Mouse (Mus musculus) gonadal fat pad, adult 2 months (tissue): ENCODE data around the gene Colgalt2. TPM values are rescaled to one million over a fixed set of nuclear protein-coding genes. Genes with fewer than 3 reads are reported as not detected.

Experiments
- DNase-seq: peaks from one replicate; pipeline ENCODE4 v3.0.0-alpha.2; 2012; ENCODE audit warnings: low read depth
- polyA plus RNA-seq: library from polyadenylated mRNA; depleted of rRNA; stranded (reverse); fragments of >200 nt; gene quantifications from 2 replicates; pipeline ENCODE4 v1.2.3, GENCODE M21; 2012; rRNA removed

Gene Colgalt2
- polyA plus RNA-seq, 1 experiment: 0.97 TPM

DNA sequence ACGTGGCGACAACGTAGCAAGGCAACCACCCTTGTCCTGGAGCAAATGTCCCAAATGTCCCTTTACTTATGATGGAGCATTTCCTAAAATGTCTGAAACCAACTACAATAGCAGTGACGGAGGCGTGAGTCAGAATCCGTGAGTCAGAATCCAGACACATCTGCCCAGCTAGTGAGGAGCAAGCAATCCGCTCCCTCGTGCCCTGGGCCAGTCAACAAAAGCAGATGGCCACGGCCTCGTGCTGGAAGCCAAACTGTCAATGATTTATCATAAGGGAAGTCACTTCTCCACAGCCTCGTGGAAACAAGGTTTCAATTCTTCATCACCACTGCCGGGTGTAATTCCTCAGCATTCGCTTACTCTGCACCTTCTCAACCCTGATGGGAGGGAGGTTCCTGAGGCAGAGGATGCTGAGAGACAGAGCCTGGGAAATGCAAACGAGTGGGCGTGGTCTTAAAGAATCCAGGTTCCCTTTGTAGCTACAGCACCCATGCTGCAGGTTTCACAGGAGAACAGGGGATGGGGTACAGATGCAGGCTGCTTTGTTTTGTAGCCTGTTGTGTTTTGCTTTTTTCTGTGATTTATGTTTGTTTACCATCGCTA lies 136.9 kb downstream of the Colgalt2 start:
- DNase-seq: no peak

- DNase-seq: no peak
Measured at GRCm38 (mm10) chr1:152537186-152537585, 137.6 kb downstream of the Colgalt2 start.

GRCm38 (mm10) chr1:152538817-152539216 lies 139.2 kb downstream of the Colgalt2 start:
- no peak for DNase-seq

GRCm38 (mm10) chr1:152540304-152540887 lies 140.8 kb downstream of the Colgalt2 start:
- DNase-seq: no peak

DNA sequence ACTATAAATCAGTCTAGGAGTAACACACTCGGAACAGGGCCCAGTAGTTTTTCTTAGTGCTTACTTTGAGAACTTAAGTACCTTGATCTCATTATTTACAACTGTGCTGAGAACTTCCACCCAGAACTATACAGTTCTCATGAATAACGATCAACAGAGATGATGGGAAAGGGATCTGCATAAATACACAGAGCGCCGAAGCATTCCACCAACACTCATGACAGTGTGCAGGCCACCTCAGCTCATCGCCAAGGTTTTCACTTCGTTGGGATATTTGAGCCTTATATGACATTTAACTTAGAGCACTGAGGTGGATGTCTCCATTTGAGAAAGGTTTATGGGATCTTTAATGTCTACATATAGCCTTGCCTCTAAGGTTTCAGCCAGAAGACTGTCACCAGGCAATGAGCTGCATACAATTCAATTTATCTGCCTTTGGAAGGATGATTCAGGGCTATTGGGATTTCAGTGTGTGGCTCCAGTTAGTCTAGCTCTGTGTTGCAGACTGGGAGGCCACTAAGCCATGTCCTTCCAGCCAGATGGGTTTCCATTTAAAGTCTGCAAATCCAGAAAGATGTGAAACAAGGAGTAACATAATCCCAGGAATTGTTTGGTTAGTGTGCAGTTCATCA lies 143.2 kb downstream of the Colgalt2 start:
- no peak for DNase-seq

DNA sequence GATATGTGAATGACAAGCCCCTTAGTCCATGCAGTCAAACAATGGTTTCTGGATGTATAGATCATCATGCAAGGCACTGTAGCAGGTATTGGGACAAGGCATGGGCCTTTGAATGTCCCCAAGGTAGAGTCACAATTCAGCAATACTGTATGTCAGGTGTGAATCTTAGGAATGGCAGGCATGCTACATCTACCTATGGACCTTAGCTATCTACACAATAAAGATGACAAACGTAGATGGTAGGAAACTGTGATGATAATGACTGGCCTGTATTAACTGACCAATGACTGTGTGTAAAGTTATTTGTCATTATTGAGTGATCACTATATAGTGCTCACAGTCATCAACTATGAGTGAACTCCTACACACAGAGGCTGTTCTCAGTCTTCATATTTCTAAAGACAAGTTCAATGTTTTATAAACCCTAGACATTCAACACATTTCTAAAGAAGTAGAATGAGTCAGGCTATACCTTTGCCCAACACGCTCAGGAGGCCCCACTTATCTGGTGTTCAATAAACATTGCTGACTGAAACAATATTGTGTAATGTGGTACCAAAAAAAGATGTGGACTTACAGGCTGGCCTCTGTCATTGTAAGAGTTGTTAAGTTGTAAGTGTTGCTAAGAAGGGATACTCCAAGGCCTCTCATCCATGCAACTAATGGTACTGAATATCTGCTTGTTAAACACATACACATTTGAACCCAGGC lies 144.0 kb downstream of the Colgalt2 start:
- DNase-seq: no peak

- DNase-seq: no peak
Measured at GRCm38 (mm10) chr1:152549061-152549738, 149.6 kb downstream of the Colgalt2 start.

- no peak for DNase-seq
Measured at GRCm38 (mm10) chr1:152550544-152550943, 150.9 kb downstream of the Colgalt2 start.

GRCm38 (mm10) chr1:152550973-152551372 lies 151.3 kb downstream of the Colgalt2 start:
- no peak for DNase-seq

- no peak for DNase-seq
Measured at GRCm38 (mm10) chr1:152553912-152554547, 154.4 kb downstream of the Colgalt2 start.

DNA sequence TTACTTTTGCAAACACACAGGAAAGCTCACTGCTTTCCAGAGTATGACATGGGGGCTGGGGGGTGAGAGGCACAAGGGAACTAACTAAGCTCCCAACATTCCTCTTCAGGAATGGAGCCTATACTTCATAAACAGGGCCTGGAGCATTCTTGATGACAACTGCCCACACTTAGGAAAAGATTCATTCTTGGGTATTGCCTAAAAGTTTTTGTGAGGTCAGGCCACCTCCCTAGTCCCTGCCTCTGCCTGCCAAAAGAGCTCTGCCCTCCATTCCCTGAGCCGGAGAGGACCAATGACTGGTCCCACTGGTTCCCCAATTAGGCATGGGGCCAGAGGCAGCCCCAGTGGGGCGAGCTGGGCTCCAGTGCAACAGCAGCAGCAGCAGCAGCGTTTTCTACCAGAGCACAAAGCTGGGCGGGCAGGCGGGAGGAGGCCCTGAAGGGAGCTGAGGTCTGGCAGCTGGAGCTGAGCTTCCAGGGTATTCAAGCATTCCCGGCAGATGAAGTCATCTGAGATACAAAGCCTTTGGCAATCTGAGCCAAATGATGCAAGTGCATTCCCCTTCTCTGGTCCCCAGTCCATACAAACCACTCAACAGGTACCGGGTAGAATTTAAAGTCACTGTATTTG lies 156.4 kb downstream of the Colgalt2 start:
- no peak for DNase-seq

GRCm38 (mm10) chr1:152556576-152557281 lies 157.1 kb downstream of the Colgalt2 start:
- no peak for DNase-seq

Other genes starting within 250 kb of the Colgalt2 start
- gene Tsen15, start 13.1 kb upstream of the Colgalt2 start, polyA plus RNA-seq: 13.0 and 15.2 TPM in 2 replicates